Mouse (Mus musculus) lung, postnatal 4 days (tissue): ENCODE data around the gene Pld4.
A peak's percentile ranks its signal among the peaks of the same experiment; 100 is the strongest.

Experiments used
- DNase-seq, 2 experiments: peaks; one replicate each; pipeline ENCODE4 v3.0.0; 2021

The Pld4 gene

GRCm38 (mm10) chr12:112738281-112739022 lies 22.0 kb upstream of the Pld4 start:
- DNase-seq, result peak in 1 of 2 experiments; percentile 28

- DNase-seq, result peak in 1 of 2 experiments; percentile 20
These were observed 21.4 kb upstream of the Pld4 start for GRCm38 (mm10) chr12:112739023-112739568.

GRCm38 (mm10) chr12:112742768-112743167 lies 17.7 kb upstream of the Pld4 start:
- DNase-seq, result peak in 1 of 2 experiments; percentile 21

GRCm38 (mm10) chr12:112743168-112743975 lies 17.1 kb upstream of the Pld4 start:
- peak; percentile 84 to 86 for DNase-seq

- DNase-seq, result peak in 1 of 2 experiments; percentile 28
These were observed 16.2 kb upstream of the Pld4 start for GRCm38 (mm10) chr12:112744211-112744610.

- DNase-seq, result peak in 1 of 2 experiments; percentile 27
These were observed 15.4 kb upstream of the Pld4 start for GRCm38 (mm10) chr12:112744891-112745580.

GRCm38 (mm10) chr12:112745716-112746115 lies 14.7 kb upstream of the Pld4 start:
- DNase-seq, result peak in 1 of 2 experiments; percentile 31

- DNase-seq, result no peak
These were observed 14.0 kb upstream of the Pld4 start for GRCm38 (mm10) chr12:112746461-112746807.

GRCm38 (mm10) chr12:112746808-112747605 lies 13.4 kb upstream of the Pld4 start:
- DNase-seq, result peak; percentile 56 to 57

GRCm38 (mm10) chr12:112747606-112747970 lies 12.9 kb upstream of the Pld4 start:
- no peak for DNase-seq

- DNase-seq, result peak in 1 of 2 experiments; percentile 14
These were observed 9.5 kb upstream of the Pld4 start for GRCm38 (mm10) chr12:112750976-112751375.

- no peak for DNase-seq
These were observed 8.1 kb upstream of the Pld4 start for GRCm38 (mm10) chr12:112752399-112752798.

GRCm38 (mm10) chr12:112755900-112756299 lies 4.6 kb upstream of the Pld4 start:
- no peak for DNase-seq

- DNase-seq, result no peak
These were observed 2.6 kb upstream of the Pld4 start for GRCm38 (mm10) chr12:112757896-112758295.

GRCm38 (mm10) chr12:112759471-112759870 lies 984 bp upstream of the Pld4 start:
- DNase-seq, result no peak

- DNase-seq, result no peak
These were observed 956 bp downstream of the Pld4 start for GRCm38 (mm10) chr12:112761411-112761810.

GRCm38 (mm10) chr12:112762018-112762417 lies 1.6 kb downstream of the Pld4 start:
- DNase-seq, result peak; percentile 53 to 60

GRCm38 (mm10) chr12:112763176-112763575 lies 2.7 kb downstream of the Pld4 start:
- DNase-seq, result peak in 1 of 2 experiments; percentile 10

- DNase-seq, result peak in 1 of 2 experiments; percentile 14
These were observed 3.7 kb downstream of the Pld4 start for GRCm38 (mm10) chr12:112764141-112764540.

GRCm38 (mm10) chr12:112764991-112765390 lies 4.5 kb downstream of the Pld4 start:
- DNase-seq, result peak in 1 of 2 experiments; percentile 17

GRCm38 (mm10) chr12:112766586-112766985 lies 6.1 kb downstream of the Pld4 start:
- no peak for DNase-seq
